Mouse (Mus musculus): ENCODE measurements around the gene Nccrp1. TPM values are rescaled to one million over a fixed set of nuclear protein-coding genes. Genes with fewer than 3 reads are reported as not detected.

Gene Nccrp1
- polyA plus RNA-seq (2012) = 0.05 and 0.09 TPM in 2 replicates

DNA sequence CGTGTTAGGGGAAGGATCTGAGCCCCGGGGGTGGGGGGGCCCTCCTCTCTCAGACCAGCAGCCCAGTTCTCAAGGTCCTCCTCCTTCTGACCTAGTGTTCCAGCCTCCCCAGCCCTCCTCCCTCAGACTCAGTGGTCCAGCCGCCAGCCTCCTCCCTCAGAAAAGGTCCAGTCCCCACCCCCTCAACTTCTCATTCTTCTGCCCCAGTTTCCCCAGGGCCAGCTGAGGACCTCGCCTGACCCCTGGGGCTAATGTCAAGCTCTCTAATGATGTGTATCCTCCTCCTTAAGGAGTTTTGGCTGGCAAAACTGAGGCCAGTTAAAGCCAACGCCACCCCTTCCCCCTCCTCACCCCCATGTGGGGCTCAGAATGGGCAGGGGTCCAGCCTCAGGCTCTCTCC, at the start of gene Nccrp1:
Gene Nccrp1 (minus strand): TSS at position 101 of the 400 bp plus-strand sequence.
- H3K4me3 ChIP-seq (replicated peaks) = no peak within 1 kb of the TSS

DNA sequence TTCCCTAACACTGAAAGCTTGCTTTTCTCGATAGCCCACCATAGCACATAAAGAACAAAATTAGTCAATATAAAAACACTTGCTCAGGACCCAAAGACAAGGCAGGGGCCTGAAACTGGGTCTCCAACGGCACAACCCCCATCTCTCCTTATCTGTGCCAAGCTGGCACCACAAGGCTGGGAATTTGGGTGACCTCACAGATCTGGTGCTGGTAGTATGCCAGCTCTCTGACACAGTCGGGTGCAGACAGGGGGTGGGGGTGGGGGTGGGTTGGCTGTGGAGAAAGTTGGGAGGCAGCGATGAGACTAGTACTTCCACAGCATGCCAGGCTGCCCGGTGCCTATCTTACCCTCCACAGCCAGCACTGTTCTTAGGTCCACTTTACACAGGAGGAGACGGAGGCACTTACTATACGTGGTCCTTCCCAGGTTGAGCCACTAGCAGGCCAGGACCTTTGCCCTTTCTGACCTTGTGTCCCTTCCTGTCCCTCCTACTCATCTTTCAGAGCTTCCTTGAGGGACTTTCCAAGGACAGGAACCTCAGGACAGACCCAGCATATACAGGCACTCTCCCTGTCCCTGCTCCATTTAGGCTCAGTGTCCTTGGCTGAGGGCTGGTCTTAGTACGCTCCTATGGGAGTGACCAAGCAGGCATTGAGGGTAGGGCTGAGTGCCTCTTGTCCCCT, 48.8 kb upstream of the Nccrp1 start:
- TF ChIP-seq TAL1 (IDR thresholded peaks at IDR 0.05; ENCODE audit: low read length) (no peak), GATA1 (IDR thresholded peaks at IDR 0.05; ENCODE audit: low read length) (no peak)
- peaks cover 56% of the 10 kb centered on the region for H3K36me3 ChIP-seq (ENCODE audit: control insufficient read depth)
- peaks cover 78% of the 10 kb centered on the region for H3K4me1 ChIP-seq (ENCODE audit: control insufficient read depth)
- H3K9me3 ChIP-seq (ENCODE audit: control insufficient read depth, low read length) = no peaks in the 10 kb centered on the region
- peak overlapping the region; percentile 91 for H3K4me3 ChIP-seq (replicated peaks)
- no peaks in the 10 kb centered on the region for H3K27me3 ChIP-seq (ENCODE audit: control insufficient read depth)

More for the DNA sequence above, at the start of gene Nccrp1:
- Histone ChIP-seq H3K4me1 (ENCODE audit: control insufficient read depth) (no peaks in the 10 kb centered on the region; the same call in none of the 2 replicates), H3K27me3 (ENCODE audit: control insufficient read depth) (peaks cover 52% of the 10 kb centered on the region), H3K36me3 (ENCODE audit: control insufficient read depth) (no peaks in the 10 kb centered on the region), H3K9me3 (ENCODE audit: control insufficient read depth, low read length) (0 out of 2 replicates have a peak, but pooled peaks cover under 1% of the 10 kb centered on the region)
- no peak for TF ChIP-seq GATA1 (IDR thresholded peaks at IDR 0.05; ENCODE audit: low read length)
- no peak for TF ChIP-seq TAL1 (IDR thresholded peaks at IDR 0.05; ENCODE audit: low read length)

DNA sequence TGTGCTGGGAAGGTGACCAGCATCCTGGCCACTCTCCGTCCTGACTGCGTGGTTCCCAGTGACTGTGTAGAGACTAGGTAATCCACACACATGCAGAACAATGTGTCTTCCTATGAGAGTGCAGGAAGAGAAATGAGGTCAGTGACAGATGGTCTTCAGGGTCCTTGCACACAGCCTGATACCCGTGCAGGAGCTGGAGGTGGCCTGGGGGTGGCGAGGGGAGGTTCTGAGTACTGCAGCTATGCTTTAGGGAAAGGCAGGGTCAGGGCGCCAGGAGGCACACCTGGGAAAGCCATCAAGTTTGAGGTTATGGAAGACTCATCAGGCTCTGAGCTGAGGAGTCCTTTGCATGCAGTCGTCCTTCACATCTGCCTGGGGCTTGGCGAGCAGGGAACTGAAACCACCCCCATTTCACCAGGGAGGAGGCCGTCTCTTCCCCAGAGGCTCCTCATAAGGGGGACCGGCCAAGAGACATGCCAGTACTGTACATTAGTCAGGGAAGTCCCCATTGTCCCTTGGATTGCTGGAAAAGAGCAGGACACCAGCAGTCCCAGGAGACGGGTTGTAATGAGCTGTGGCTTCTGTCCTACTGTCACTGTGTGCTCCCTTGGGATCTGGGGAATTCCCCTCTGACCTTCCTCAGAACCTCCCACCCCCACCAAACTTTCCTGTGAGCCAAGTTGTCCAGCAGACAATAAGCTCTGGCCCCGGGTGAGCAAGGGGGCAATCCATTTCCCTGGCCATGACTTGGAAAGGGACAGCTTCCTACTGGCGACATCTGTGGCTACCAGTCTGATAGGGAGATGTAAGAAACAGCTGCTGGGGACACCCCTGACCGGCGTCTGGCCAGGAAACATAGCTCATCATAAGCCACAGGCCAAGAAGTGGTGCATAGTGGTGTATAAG, 46.4 kb upstream of the Nccrp1 start:
- Histone ChIP-seq H3K9me3 (ENCODE audit: control insufficient read depth, low read length) (no peaks in the 10 kb centered on the region), H3K36me3 (ENCODE audit: control insufficient read depth) (peaks cover 77% of the 10 kb centered on the region), H3K27me3 (ENCODE audit: control insufficient read depth) (no peaks in the 10 kb centered on the region), H3K4me1 (ENCODE audit: control insufficient read depth) (peaks cover 89% of the 10 kb centered on the region), H3K4me3 (replicated peaks) (no peak overlapping the region)
- TF ChIP-seq GATA1 (IDR thresholded peaks at IDR 0.05; ENCODE audit: low read length) = no peak
- no peak for TF ChIP-seq TAL1 (IDR thresholded peaks at IDR 0.05; ENCODE audit: low read length)

DNA sequence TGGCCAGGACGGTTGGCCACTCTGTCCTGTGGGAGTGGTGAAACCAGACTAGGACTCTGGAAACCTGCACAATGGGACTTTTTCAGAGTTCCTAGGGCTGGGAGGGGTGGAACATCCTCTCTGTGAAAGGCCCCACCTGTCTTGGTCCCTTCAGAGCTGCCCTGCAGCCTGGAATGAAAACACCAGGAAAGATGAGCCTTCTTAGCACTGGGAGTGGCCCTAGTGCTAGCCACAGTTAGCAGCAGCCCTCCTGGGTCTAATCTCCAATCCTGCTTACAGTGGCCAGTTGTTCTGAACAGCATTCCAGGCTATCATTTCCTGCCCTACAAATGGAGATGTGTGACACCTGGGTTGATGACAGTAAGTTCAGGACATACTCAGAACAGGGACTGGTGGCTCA, 44.8 kb upstream of the Nccrp1 start:
- TF ChIP-seq TAL1 (IDR thresholded peaks at IDR 0.05; ENCODE audit: low read length) (no peak), GATA1 (IDR thresholded peaks at IDR 0.05; ENCODE audit: low read length) (no peak)
- H3K27me3 ChIP-seq (ENCODE audit: control insufficient read depth) = no peaks in the 10 kb centered on the region
- peaks cover 91% of the 10 kb centered on the region for H3K36me3 ChIP-seq (ENCODE audit: control insufficient read depth)
- no peaks in the 10 kb centered on the region for H3K9me3 ChIP-seq (ENCODE audit: control insufficient read depth, low read length)
- H3K4me3 ChIP-seq (replicated peaks) = no peak overlapping the region
- H3K4me1 ChIP-seq (ENCODE audit: control insufficient read depth) = peaks cover 96% of the 10 kb centered on the region

DNA sequence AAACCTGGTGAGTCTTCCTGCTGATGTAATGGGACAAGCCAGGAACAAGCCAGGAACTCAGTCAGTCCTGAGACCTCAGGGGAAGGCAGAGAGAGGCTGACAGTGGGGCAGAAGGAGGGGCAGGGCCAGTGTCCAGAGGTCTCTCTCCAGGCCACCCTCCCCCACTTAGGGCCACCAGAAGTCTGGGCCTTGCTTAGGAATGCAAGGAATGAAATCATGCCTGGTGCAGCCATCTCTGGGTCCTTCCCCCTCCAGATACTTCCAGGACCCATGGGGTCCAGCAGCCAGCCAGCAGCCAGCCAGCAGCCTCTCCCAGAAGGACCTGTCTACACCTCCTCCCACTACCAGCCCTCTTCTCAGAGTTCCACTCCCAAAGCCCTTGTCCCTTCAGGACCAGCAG, 40.6 kb upstream of the Nccrp1 start:
- Histone ChIP-seq H3K4me1 (ENCODE audit: control insufficient read depth) (peaks cover 95% of the 10 kb centered on the region), H3K36me3 (ENCODE audit: control insufficient read depth) (peaks cover 80% of the 10 kb centered on the region), H3K4me3 (replicated peaks) (no peak overlapping the region), H3K9me3 (ENCODE audit: control insufficient read depth, low read length) (no peaks in the 10 kb centered on the region), H3K27me3 (ENCODE audit: control insufficient read depth) (no peaks in the 10 kb centered on the region)
- TF ChIP-seq TAL1 (IDR thresholded peaks at IDR 0.05; ENCODE audit: low read length) = no peak
- TF ChIP-seq GATA1 (IDR thresholded peaks at IDR 0.05; ENCODE audit: low read length) = no peak

DNA sequence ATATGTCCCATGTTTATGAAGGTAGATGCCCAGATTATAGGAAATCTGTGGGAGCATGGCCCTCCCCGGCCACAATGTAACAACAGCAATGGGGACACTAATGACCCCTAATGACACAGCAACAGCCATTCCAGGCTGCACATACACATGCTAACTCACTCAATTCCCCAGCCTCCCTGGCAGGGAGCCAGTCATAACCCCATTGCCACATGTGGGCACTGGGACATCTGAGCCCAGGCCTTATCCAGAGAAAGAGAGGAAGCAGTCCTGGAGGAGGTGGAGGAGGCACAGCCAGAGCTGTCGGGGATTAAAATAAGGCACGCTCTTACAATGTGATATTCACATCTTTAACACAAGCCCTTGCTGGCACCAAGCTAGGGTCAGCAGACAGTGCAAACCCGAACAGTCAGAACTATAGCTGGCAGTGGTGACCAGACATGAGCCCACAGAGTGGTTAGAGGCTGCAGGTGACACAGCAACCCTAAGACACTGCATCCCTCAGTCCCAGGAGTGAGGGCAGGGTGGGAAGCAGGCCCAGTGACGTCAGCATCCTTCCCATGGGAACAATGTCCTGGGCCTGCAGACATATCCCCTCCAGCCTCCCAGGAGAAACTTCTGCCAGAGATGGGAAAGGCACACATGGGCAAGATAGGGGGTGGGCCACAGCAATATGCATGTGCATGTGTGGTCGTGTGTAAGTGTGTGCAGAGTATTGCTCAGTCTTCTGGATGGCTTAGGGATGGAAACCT, 39.8 kb upstream of the Nccrp1 start:
- no peaks in the 10 kb centered on the region for H3K9me3 ChIP-seq (ENCODE audit: control insufficient read depth, low read length)
- H3K4me3 ChIP-seq (replicated peaks) = no peak overlapping the region
- TF ChIP-seq TAL1 (IDR thresholded peaks at IDR 0.05; ENCODE audit: low read length) (no peak), GATA1 (IDR thresholded peaks at IDR 0.05; ENCODE audit: low read length) (no peak)
- H3K4me1 ChIP-seq (ENCODE audit: control insufficient read depth) = peaks cover 95% of the 10 kb centered on the region
- no peaks in the 10 kb centered on the region for H3K27me3 ChIP-seq (ENCODE audit: control insufficient read depth)
- peaks cover 77% of the 10 kb centered on the region for H3K36me3 ChIP-seq (ENCODE audit: control insufficient read depth)

DNA sequence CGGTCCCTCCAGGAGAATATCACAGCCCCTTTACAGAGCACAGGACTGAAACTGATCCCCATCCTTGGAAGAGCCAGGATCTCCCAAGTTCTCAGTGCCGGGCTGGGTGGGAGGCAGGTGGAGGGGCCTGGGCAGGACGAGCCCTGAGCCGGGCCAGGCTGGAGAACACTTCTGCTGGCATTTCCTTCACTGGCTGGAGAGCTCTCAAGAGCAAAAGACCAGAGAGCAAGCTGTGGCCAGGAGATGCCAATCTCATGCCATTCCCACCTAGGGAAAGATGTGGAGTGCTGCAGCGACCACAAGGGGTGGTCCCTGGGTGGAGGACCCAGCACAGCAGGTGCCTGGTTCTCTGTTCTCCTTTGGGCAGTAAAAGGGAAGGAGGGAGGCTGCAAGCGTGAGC, 37.9 kb upstream of the Nccrp1 start:
- Histone ChIP-seq H3K4me3 (replicated peaks) (peak overlapping the region; percentile 49), H3K4me1 (ENCODE audit: control insufficient read depth) (peaks cover 95% of the 10 kb centered on the region)

DNA sequence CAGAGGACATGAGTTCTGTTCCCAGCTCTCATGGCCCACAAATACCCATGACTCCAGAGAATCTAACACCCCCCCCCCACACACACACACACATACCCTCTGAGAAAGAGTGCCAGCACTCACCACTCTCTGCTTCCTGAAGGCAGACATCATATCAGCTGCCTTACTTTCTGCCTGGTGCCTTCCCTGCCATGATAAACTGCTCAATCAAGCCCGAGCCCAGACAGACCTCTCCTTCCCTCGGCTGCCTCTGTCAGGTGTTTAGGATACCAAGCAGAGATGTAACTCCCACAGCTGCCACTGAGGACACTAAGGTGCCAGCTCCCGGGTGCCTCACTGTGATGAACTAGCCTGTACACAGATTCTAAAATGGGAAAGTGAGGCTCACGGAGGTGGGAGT, 37.4 kb upstream of the Nccrp1 start:
- Histone ChIP-seq H3K4me3 (replicated peaks) (peak overlapping the region; percentile 49), H3K4me1 (ENCODE audit: control insufficient read depth) (peaks cover 97% of the 10 kb centered on the region), H3K36me3 (ENCODE audit: control insufficient read depth) (peaks cover 78% of the 10 kb centered on the region), H3K27me3 (ENCODE audit: control insufficient read depth) (no peaks in the 10 kb centered on the region), H3K9me3 (ENCODE audit: control insufficient read depth, low read length) (peaks cover 3% of the 10 kb centered on the region)
- TF ChIP-seq TAL1 (IDR thresholded peaks at IDR 0.05; ENCODE audit: low read length) (no peak), GATA1 (IDR thresholded peaks at IDR 0.05; ENCODE audit: low read length) (no peak)

More for the DNA sequence above, 37.9 kb upstream of the Nccrp1 start:
- TF ChIP-seq GATA1 (IDR thresholded peaks at IDR 0.05; ENCODE audit: low read length) = no peak
- no peak for TF ChIP-seq TAL1 (IDR thresholded peaks at IDR 0.05; ENCODE audit: low read length)
- Histone ChIP-seq H3K9me3 (ENCODE audit: control insufficient read depth, low read length) (peaks cover 3% of the 10 kb centered on the region), H3K36me3 (ENCODE audit: control insufficient read depth) (peaks cover 78% of the 10 kb centered on the region), H3K27me3 (ENCODE audit: control insufficient read depth) (no peaks in the 10 kb centered on the region)

Measured in erythroblast, embryonic 14.5 days (primary cell).